Mouse (Mus musculus) layer of hippocampus, adult 18-20 months (tissue): ENCODE data around the gene Pxmp2. TPM values are rescaled to one million over a fixed set of nuclear protein-coding genes. Genes with fewer than 3 reads are reported as not detected.

Experiments used
- DNase-seq, 2 experiments: peaks; one replicate each; pipeline ENCODE4 v3.0.0; 2022; ENCODE audit warnings: low spot score in 2 of 2
- long read RNA-seq: library from polyadenylated mRNA; stranded (forward); transcript quantifications from one replicate; pipeline ENCODE4 v2.0.0, GENCODE M21; 2021
- total RNA-seq, 2 experiments: library from RNA; stranded (reverse); gene quantifications; 2 replicates each; pipeline ENCODE4 v1.2.3; 2021

Gene Pxmp2
- total RNA-seq, result 10 to 100 TPM; 11.5 to 15.5 TPM
- long read RNA-seq, transcript Pxmp2-201 (5 exons, 1,041 nt), result major isoform, 10 of 10 reads
- long read RNA-seq, partial matches to known transcripts, result 0 of 10 reads
- long read RNA-seq, other reads (novel, unspliced or antisense), result 0 of 10 reads

- peak; percentile 64 to 81 for DNase-seq
These were observed at the start of gene Pxmp2, which contains the start of gene Pole for GRCm38 (mm10) chr5:110285770-110286445. Gene Pxmp2 (minus strand): TSS chr5:110286186. Gene Pole (plus strand): TSS chr5:110286306.

GRCm38 (mm10) chr5:110330508-110330907 lies 44.5 kb upstream of the Pxmp2 start:
- DNase-seq, result no peak

- no peak for DNase-seq
These were observed 27.1 kb upstream of the Pxmp2 start for GRCm38 (mm10) chr5:110313127-110313526.

- DNase-seq, result no peak
These were observed 22.9 kb upstream of the Pxmp2 start for GRCm38 (mm10) chr5:110308861-110309260.

GRCm38 (mm10) chr5:110300591-110300990 lies 14.6 kb upstream of the Pxmp2 start:
- DNase-seq, result no peak

- no peak for DNase-seq
These were observed 10.7 kb upstream of the Pxmp2 start for GRCm38 (mm10) chr5:110296637-110297036.

- DNase-seq, result no peak
These were observed 5.7 kb upstream of the Pxmp2 start for GRCm38 (mm10) chr5:110291649-110292048.

- no peak for DNase-seq
These were observed 1.1 kb upstream of the Pxmp2 start for GRCm38 (mm10) chr5:110287084-110287475.

GRCm38 (mm10) chr5:110286446-110287083 lies 579 bp upstream of the Pxmp2 start:
- no peak for DNase-seq

- no peak for DNase-seq
These were observed 830 bp downstream of the Pxmp2 start for GRCm38 (mm10) chr5:110285156-110285555.

GRCm38 (mm10) chr5:110284536-110284935 lies 1.4 kb downstream of the Pxmp2 start:
- DNase-seq, result peak in 1 of 2 experiments; percentile 34

- no peak for DNase-seq
These were observed 4.0 kb downstream of the Pxmp2 start for GRCm38 (mm10) chr5:110281984-110282383.

GRCm38 (mm10) chr5:110276910-110277309 lies 9.1 kb downstream of the Pxmp2 start:
- no peak for DNase-seq

- DNase-seq, result no peak
These were observed 9.6 kb downstream of the Pxmp2 start for GRCm38 (mm10) chr5:110276391-110276790.

GRCm38 (mm10) chr5:110274846-110275245 lies 11.1 kb downstream of the Pxmp2 start:
- no peak for DNase-seq

GRCm38 (mm10) chr5:110274147-110274546 lies 11.8 kb downstream of the Pxmp2 start:
- DNase-seq, result no peak

GRCm38 (mm10) chr5:110270242-110270641 lies 15.7 kb downstream of the Pxmp2 start:
- DNase-seq, result no peak

- peak; percentile 77 to 90 for DNase-seq
These were observed 16.6 kb downstream of the Pxmp2 start, which contains the start of gene Pgam5 for GRCm38 (mm10) chr5:110269141-110270101. Gene Pgam5 (minus strand): TSS chr5:110269913.

GRCm38 (mm10) chr5:110266941-110267340 lies 19.0 kb downstream of the Pxmp2 start:
- DNase-seq, result no peak

- no peak for DNase-seq
These were observed 41.9 kb downstream of the Pxmp2 start for GRCm38 (mm10) chr5:110244091-110244490.

GRCm38 (mm10) chr5:110232346-110232745 lies 53.6 kb downstream of the Pxmp2 start:
- no peak for DNase-seq
